Mouse (Mus musculus) left cerebral cortex, postnatal 10 days (tissue): ENCODE data around the gene Prss33. TPM values are rescaled to one million over a fixed set of nuclear protein-coding genes. Genes with fewer than 3 reads are reported as not detected.

Experiments used
- DNase-seq, 2 experiments: peaks; one replicate each; pipeline ENCODE4 v3.0.0; 2021 to 2022; ENCODE audit warnings: low spot score in 2 of 2, mixed read lengths in 1 of 2; ENCODE audit errors: extremely low spot score in 1 of 2
- intact Hi-C: fragments of 180-260 bp; cut with DNase I; formaldehyde crosslinking; loops from one replicate; pipeline ENCODE4 v1.15.1; 2025
- microRNA-seq: library from miRNA; unstranded; fragments of <30 nt; microRNA quantifications from one replicate; pipeline ENCODE4 v1.2.0, GENCODE M21; 2022
- total RNA-seq, 2 experiments: library from RNA; stranded (reverse); gene quantifications; 2 replicates each; pipeline ENCODE4 v1.2.3; 2021

The Prss33 gene
- total RNA-seq, 2 experiments from 2014 or later: not detected

DNA sequence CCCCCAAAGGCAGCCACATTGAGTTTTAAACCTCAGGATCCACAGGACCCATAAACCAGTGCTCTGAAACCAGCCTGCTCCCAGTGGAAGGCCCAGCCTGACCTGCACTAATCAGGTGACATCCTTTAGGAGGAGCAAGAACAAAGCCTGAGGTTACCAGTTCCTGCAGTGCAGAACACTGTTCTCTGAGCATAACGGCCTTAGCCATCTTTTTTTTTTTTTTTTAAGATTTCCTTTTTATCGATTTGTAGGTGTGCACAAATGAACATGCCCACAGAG is 44.8 kb downstream of the Prss33 start:
- no peak for DNase-seq
- intact Hi-C loops: no loop called here

DNA sequence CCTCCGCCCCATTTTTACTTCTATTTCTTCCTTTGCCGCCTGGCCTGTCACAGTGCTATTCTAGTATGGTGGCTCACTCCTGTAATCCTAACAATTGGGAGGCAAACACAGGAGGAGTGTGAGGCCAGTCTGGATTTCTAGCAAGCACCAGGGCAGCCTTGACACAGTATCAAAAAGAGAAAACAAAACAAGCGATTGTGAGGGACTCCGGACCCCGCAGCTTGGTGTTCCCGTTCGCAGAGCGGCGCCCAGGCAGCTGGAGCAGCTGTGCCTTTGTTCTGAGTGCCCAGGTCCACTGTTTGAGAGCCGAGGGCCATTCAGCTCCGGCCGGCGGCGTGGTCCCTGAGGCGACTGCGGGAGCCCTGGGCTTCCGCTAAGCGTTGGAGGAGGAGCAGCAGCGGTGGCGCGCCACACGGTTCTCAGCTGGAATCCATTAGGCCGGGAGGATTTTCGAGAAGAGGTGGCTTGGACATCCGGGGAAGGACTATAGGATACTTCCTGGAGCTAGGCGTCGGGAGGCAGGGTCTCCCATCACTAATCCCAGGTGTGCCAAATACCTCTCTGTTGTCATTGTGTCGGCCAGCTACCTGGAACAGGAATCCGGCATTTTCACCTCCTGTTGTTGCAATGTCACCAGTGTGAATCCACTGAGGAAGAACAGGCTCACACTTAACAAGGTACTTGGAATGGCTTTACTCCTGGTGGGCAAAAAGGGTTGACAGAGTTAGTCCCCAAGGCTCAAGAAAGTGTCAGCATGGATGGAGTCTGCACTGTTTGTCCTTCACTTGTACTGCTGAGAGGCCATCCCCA is 45.4 kb downstream of the Prss33 start, which contains the start of gene Srrm2:
Srrm2 (plus strand) TSS at position 264 of the 810 bp plus-strand sequence.
- intact Hi-C loops: no loop called here
- DNase-seq: peak; percentile 40 to 74

GRCm38 (mm10) chr17:23789749-23790268 is 46.0 kb downstream of the Prss33 start:
- intact Hi-C loops: no loop called here
- no peak for DNase-seq

DNA sequence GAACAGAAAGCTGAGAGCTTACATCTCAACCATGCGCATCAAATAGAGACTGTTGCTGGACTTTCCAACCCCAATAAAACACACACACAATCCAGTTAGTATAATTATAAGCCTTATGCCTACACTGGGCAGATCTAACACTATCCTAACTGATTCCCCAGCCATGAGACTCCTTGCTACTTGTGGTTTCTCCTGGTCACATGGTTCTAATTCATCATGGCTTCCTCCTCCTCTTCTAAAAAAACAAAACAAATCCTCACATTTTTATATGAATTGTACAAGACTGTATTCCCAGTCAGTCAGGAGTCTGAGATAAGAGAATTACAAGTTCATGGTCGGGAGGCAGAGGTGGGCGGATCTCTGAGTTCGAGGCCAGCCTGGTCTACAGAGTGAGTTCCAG is 46.9 kb downstream of the Prss33 start:
- intact Hi-C loops: no loop called here
- no peak for DNase-seq

GRCm38 (mm10) chr17:23786510-23786931 is 49.3 kb downstream of the Prss33 start:
- intact Hi-C loops: no loop called here
- peak; percentile 42 to 55 for DNase-seq

GRCm38 (mm10) chr17:23785561-23786471 is 50.0 kb downstream of the Prss33 start, which contains the start of gene Flywch2:
TSS of gene Flywch2 (minus strand) at chr17:23786081.
- intact Hi-C loops: no loop called here
- peak; percentile 87 to 89 for DNase-seq

DNA sequence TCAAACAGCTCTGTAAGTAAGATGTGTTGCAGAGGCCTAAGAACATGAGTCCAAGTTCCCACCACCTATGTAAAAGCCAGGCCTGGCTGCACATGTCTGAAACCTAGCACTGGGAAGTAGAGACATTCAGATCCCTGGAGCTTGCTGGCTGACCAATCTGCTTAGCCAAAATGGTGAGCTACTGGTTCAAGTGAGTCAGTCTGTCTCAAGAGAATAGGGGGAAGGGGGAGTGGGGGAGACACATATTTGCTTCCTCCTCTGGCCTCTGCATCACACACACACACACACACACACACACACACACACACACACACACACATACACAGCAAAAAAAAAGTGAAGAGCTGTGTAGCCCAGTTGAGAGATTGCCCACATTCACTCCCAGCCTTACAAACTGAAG is 52.5 kb downstream of the Prss33 start:
- intact Hi-C loops: no loop called here

More for the DNA sequence above, 52.5 kb downstream of the Prss33 start:
- no peak for DNase-seq

Small RNAs within 50 kb of the gene (microRNA-seq; reads per million reads assigned to microRNA genes)
- 2.3 reads per million for gene Mir5125

Other genes starting within 250 kb of the Prss33 start
- gene Zfp13, start 236.6 kb downstream of the Prss33 start, total RNA-seq: 10 to 100 TPM; 29.3 to 33.8 TPM
- not detected for gene Zscan10, start 235.2 kb downstream of the Prss33 start, total RNA-seq
- gene Mmp25, start 190.8 kb downstream of the Prss33 start, total RNA-seq: 1 to 10 TPM; 1.1 to 1.5 TPM
- gene Bicdl2, start 175.6 kb downstream of the Prss33 start, total RNA-seq: not detected
- 100 to 1,000 TPM; 149 to 154 TPM for gene Hcfc1r1, start 162.5 kb downstream of the Prss33 start, total RNA-seq
- 1 to 10 TPM; 8.7 to 9.9 TPM for gene Thoc6, start 162.2 kb downstream of the Prss33 start, total RNA-seq
- 1 to 10 TPM; 3.3 to 4.1 TPM for gene Tnfrsf12a, start 158.6 kb downstream of the Prss33 start, total RNA-seq
- gene Cldn6, start 156.8 kb downstream of the Prss33 start, total RNA-seq: not detected
- not detected for gene Cldn9, start 152.0 kb downstream of the Prss33 start, total RNA-seq
- under 1 TPM; 0.11 to 0.61 TPM for gene 1520401A03Rik, start 113.3 kb downstream of the Prss33 start, total RNA-seq
- gene Pkmyt1, start 109.7 kb downstream of the Prss33 start, total RNA-seq: 1 to 10 TPM; 6.5 to 7.2 TPM
- 10 to 100 TPM; 55.8 to 57.7 TPM for gene Paqr4, start 95.2 kb downstream of the Prss33 start, total RNA-seq
- under 1 TPM in 1 of 2 experiments, not detected in 1; 0.36 TPM for gene Kremen2, start 90.2 kb downstream of the Prss33 start, total RNA-seq
- 100 to 1,000 TPM; 125 to 133 TPM for gene Flywch1, start 64.5 kb downstream of the Prss33 start, total RNA-seq
- gene Flywch2, start 50.0 kb downstream of the Prss33 start, total RNA-seq: 10 to 100 TPM; 26.9 to 32.1 TPM
- 100 to 1,000 TPM; 555 to 572 TPM for gene Srrm2, start 45.5 kb downstream of the Prss33 start, total RNA-seq
- 100 to 1,000 TPM; 389 to 390 TPM for gene Elob, start 6.9 kb downstream of the Prss33 start, total RNA-seq
- not detected for gene Prss32, start 7.8 kb upstream of the Prss33 start, total RNA-seq
- gene Prss41, start 8.1 kb upstream of the Prss33 start, total RNA-seq: 1 to 10 TPM; 1.9 to 2.8 TPM
- not detected for gene Prss21, start 32.0 kb upstream of the Prss33 start, total RNA-seq
- not detected for gene Dcpp1, start 44.8 kb upstream of the Prss33 start, total RNA-seq
- not detected for gene Dcpp2, start 44.8 kb upstream of the Prss33 start, total RNA-seq
- gene Dcpp3, start 81.4 kb upstream of the Prss33 start, total RNA-seq: not detected
- not detected for gene Sbp, start 105.6 kb upstream of the Prss33 start, total RNA-seq
- gene Sbpl, start 119.2 kb upstream of the Prss33 start, total RNA-seq: not detected
- gene Prss30, start 144.5 kb upstream of the Prss33 start, total RNA-seq: under 1 TPM in 1 of 2 experiments, not detected in 1; 0.30 TPM
- gene Prss22, start 162.0 kb upstream of the Prss33 start, total RNA-seq: under 1 TPM; 0.53 to 0.69 TPM
- gene Prss27, start 202.1 kb upstream of the Prss33 start, total RNA-seq: not detected
- gene Kctd5, start 237.4 kb upstream of the Prss33 start, total RNA-seq: 10 to 100 TPM; 51.9 to 56.8 TPM